Mouse (Mus musculus): Measurements from ENCODE around the gene Rnf185. TPM values are rescaled to one million over a fixed set of nuclear protein-coding genes. Genes with fewer than 3 reads are reported as not detected.

The Rnf185 gene
- polyA plus RNA-seq, 1 experiment from 2014 or later, result 26.3 TPM

- Histone ChIP-seq H3K27ac (ENCODE audit: poor library complexity, severe bottlenecking) (no peak overlapping the region), H3K27me3 (replicated peaks) (no peaks in the 10 kb centered on the region), H3K4me2 (no peak overlapping the region), H3K9me3 (replicated peaks) (no peaks in the 10 kb centered on the region), H3K9ac (no peak overlapping the region), H3K36me3 (peaks cover 11% of the 10 kb centered on the region; the same call in 1 of the 2 replicates), H3K4me3 (no peak overlapping the region), H3K4me1 (replicated peaks) (peaks cover 21% of the 10 kb centered on the region)
- WGBS, result 72% methylated on average over 3 of the region's 3 CpGs
- ATAC-seq (ENCODE audit: insufficient number of reproducible peaks, low FRiP score), result no peak
Observed at GRCm38 (mm10) chr11:3396091-3396490, 56.1 kb downstream of the Rnf185 start.

DNA sequence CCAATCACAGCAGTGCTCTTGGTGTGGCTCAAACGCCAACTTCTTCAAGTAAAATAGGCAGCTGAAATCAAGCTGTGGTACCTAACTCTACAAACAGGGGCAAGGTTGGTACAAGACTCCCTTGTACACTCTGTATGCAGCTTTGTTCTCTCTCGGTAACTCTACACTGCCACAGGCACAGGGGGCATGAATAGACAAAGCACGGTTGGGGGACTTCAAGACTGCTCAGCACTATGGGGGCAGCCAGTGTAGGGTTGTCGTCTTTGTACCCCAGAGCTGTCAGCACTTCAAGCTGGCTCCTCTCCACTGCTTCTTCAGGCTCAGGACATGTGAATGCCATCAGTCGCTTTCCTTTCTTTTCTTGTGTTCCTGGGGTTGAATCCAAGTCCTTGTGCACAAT lies 57.6 kb downstream of the Rnf185 start:
- H3K4me3 ChIP-seq, result no peak overlapping the region
- no peaks in the 10 kb centered on the region for H3K27me3 ChIP-seq (replicated peaks)
- H3K4me2 ChIP-seq, result no peak overlapping the region
- H3K27ac ChIP-seq (ENCODE audit: poor library complexity, severe bottlenecking), result no peak overlapping the region
- H3K9me3 ChIP-seq (replicated peaks), result no peaks in the 10 kb centered on the region
- H3K4me1 ChIP-seq (replicated peaks), result peaks cover 21% of the 10 kb centered on the region
- 57% methylated on average over 5 of the region's 5 CpGs for WGBS
- no peak overlapping the region for H3K9ac ChIP-seq
- H3K36me3 ChIP-seq, result peaks cover 11% of the 10 kb centered on the region
- no peak for ATAC-seq (ENCODE audit: insufficient number of reproducible peaks, low FRiP score)

DNA sequence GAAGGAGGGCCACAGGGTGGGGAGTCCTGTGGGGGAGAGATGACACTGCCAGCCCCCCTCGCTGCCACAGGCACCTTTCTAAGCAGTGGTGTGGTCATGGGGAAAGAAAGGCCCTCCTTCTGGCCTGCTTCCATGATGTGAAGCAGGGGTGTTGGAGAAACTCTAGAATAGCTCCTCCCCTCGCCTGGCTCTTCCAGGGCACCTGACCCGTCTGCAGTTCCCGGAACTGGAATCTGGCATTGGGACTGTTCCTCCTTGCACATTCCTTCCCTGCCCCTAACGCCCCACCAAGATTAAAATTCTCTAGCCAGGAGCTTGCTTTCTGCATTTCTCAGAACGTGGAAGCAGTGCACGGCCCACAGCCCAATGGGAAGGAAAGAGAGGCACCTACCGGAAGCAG lies 59.6 kb downstream of the Rnf185 start:
- Histone ChIP-seq H3K9me3 (replicated peaks) (no peaks in the 10 kb centered on the region), H3K4me2 (no peak overlapping the region), H3K9ac (no peak overlapping the region), H3K4me3 (no peak overlapping the region), H3K36me3 (peaks cover 26% of the 10 kb centered on the region), H3K27ac (ENCODE audit: poor library complexity, severe bottlenecking) (no peak overlapping the region; the same call in 1 of the 2 replicates), H3K27me3 (replicated peaks) (no peaks in the 10 kb centered on the region), H3K4me1 (replicated peaks) (peaks cover 21% of the 10 kb centered on the region)
- no peak for ATAC-seq (ENCODE audit: insufficient number of reproducible peaks, low FRiP score)
- 68% methylated on average over 8 of the region's 8 CpGs for WGBS

GRCm38 (mm10) chr11:3390789-3391188 lies 61.4 kb downstream of the Rnf185 start:
- Histone ChIP-seq H3K9ac (no peak overlapping the region), H3K9me3 (replicated peaks) (no peaks in the 10 kb centered on the region), H3K4me2 (no peak overlapping the region), H3K27ac (ENCODE audit: poor library complexity, severe bottlenecking) (no peak overlapping the region), H3K4me1 (replicated peaks) (peaks cover 32% of the 10 kb centered on the region), H3K27me3 (replicated peaks) (no peaks in the 10 kb centered on the region), H3K36me3 (peaks cover 20% of the 10 kb centered on the region), H3K4me3 (no peak overlapping the region)
- WGBS, result 80% methylated on average over 5 of the region's 5 CpGs
- ATAC-seq (ENCODE audit: insufficient number of reproducible peaks, low FRiP score), result no peak

DNA sequence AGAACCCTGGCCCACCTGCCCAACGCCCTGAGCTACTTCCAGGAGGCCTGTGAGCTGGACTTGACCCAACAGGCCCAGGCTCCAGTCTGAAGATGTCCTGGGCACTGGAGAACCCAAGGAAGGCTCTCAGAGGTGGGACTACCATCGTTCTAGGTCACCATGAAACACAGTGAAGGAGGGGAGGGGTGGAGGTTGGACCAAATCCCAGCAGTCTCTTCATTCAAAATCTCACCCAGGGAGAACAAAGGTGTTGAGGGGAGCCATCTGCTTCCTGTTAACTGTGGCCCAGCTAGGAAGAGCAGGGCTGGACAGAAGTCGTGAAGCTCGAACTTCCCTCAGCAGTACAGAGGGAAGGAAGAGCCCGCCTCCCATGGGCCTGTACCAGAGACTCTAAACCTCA lies 62.2 kb downstream of the Rnf185 start:
- Histone ChIP-seq H3K9ac (no peak overlapping the region), H3K9me3 (replicated peaks) (no peaks in the 10 kb centered on the region), H3K4me1 (replicated peaks) (peaks cover 32% of the 10 kb centered on the region), H3K36me3 (peaks cover 15% of the 10 kb centered on the region), H3K4me2 (no peak overlapping the region), H3K27ac (ENCODE audit: poor library complexity, severe bottlenecking) (no peak overlapping the region), H3K4me3 (no peak overlapping the region), H3K27me3 (replicated peaks) (no peaks in the 10 kb centered on the region)
- 63% methylated on average over 5 of the region's 5 CpGs for WGBS
- ATAC-seq (ENCODE audit: insufficient number of reproducible peaks, low FRiP score), result no peak

GRCm38 (mm10) chr11:3387482-3388196 lies 64.5 kb downstream of the Rnf185 start:
- no peak overlapping the region for H3K4me3 ChIP-seq
- H3K4me1 ChIP-seq (replicated peaks), result peaks cover 21% of the 10 kb centered on the region
- no peaks in the 10 kb centered on the region for H3K27me3 ChIP-seq (replicated peaks)
- 0 out of 2 replicates have a peak, but pooled peaks cover 5% of the 10 kb centered on the region for H3K9me3 ChIP-seq (replicated peaks)
- H3K36me3 ChIP-seq, result peaks cover 28% of the 10 kb centered on the region
- no peak overlapping the region for H3K9ac ChIP-seq
- no peak overlapping the region for H3K4me2 ChIP-seq
- no peak for ATAC-seq (ENCODE audit: insufficient number of reproducible peaks, low FRiP score)
- 78% methylated on average over 6 of the region's 6 CpGs for WGBS
- H3K27ac ChIP-seq (ENCODE audit: poor library complexity, severe bottlenecking), result peak overlapping the region; percentile 7; the same call in 1 of the 2 replicates

DNA sequence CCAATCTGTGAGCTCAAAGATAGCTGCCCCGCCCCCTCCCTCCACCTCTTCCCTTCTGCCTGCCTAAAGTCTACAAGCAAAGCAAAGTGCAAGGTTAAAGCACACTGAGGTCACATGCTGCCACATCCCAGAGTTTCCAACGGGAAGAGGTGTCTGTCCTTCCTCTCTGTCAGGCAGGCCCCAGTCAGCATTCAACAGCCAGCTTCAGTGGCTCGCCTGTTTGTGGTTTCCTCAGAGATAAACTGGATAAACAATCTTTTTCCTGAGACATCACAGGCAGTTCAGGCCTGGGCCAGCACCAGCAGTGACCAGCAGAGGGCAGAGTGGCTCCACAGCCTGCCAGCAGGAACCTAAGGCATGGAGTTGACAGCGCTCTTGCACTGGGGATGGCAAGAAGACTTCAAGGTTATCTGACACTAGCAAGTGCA lies 65.2 kb downstream of the Rnf185 start:
- Histone ChIP-seq H3K4me3 (no peak overlapping the region), H3K4me1 (replicated peaks) (peaks cover 14% of the 10 kb centered on the region), H3K27ac (ENCODE audit: poor library complexity, severe bottlenecking) (peak overlapping the region; percentile 27; the same call in 1 of the 2 replicates), H3K9me3 (replicated peaks) (peaks cover 5% of the 10 kb centered on the region; the same call in 1 of the 2 replicates), H3K9ac (no peak overlapping the region), H3K27me3 (replicated peaks) (no peaks in the 10 kb centered on the region), H3K36me3 (peaks cover 29% of the 10 kb centered on the region), H3K4me2 (no peak overlapping the region)
- peak; percentile 86 for ATAC-seq (ENCODE audit: insufficient number of reproducible peaks, low FRiP score)
- WGBS, result 6% methylated on average over 4 of the region's 4 CpGs

GRCm38 (mm10) chr11:3382602-3383594 lies 69.3 kb downstream of the Rnf185 start:
- no peak overlapping the region for H3K4me3 ChIP-seq
- 74% methylated on average over 5 of the region's 5 CpGs for WGBS
- no peak for ATAC-seq (ENCODE audit: insufficient number of reproducible peaks, low FRiP score)

GRCm38 (mm10) chr11:3381148-3381814 lies 70.9 kb downstream of the Rnf185 start:
- no peak for ATAC-seq (ENCODE audit: insufficient number of reproducible peaks, low FRiP score)

More at GRCm38 (mm10) chr11:3382602-3383594, 69.3 kb downstream of the Rnf185 start:
- H3K4me1 ChIP-seq (replicated peaks), result peaks cover 26% of the 10 kb centered on the region
- no peak overlapping the region for H3K27ac ChIP-seq (ENCODE audit: poor library complexity, severe bottlenecking)
- H3K9me3 ChIP-seq (replicated peaks), result peaks cover 5% of the 10 kb centered on the region; the same call in 1 of the 2 replicates
- peaks cover 20% of the 10 kb centered on the region for H3K36me3 ChIP-seq
- no peaks in the 10 kb centered on the region for H3K27me3 ChIP-seq (replicated peaks)
- H3K9ac ChIP-seq, result no peak overlapping the region
- H3K4me2 ChIP-seq, result no peak overlapping the region

DNA sequence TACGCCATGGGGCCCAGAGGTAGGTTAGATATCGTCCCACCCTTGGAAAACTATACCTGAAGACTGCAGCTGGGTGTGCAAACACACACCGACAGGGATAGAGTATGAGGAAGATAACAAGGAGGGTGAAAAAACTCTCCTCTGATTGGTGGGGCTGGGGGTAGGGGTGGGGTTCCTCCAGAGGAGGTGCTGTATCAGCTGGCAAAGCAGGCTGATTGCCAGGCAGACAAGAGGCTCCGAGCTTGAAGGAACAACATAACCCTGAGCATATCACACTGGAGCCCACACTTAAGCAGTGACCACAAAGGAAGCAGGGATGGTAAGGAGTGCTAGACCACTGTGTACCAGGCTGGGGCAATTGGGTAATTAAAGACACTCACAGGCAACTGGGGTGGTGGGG lies 72.7 kb downstream of the Rnf185 start:
- no peak overlapping the region for H3K4me3 ChIP-seq
- H3K27me3 ChIP-seq (replicated peaks), result no peaks in the 10 kb centered on the region
- H3K27ac ChIP-seq (ENCODE audit: poor library complexity, severe bottlenecking), result no peak overlapping the region
- H3K36me3 ChIP-seq, result peaks cover 18% of the 10 kb centered on the region
- no peak overlapping the region for H3K9ac ChIP-seq
- WGBS, result 58% methylated on average over 4 of the region's 4 CpGs
- ATAC-seq (ENCODE audit: insufficient number of reproducible peaks, low FRiP score), result no peak
- no peak overlapping the region for H3K4me2 ChIP-seq
- peaks cover 33% of the 10 kb centered on the region for H3K4me1 ChIP-seq (replicated peaks)
- H3K9me3 ChIP-seq (replicated peaks), result peaks cover 5% of the 10 kb centered on the region; the same call in 1 of the 2 replicates

More at GRCm38 (mm10) chr11:3381148-3381814, 70.9 kb downstream of the Rnf185 start:
- Histone ChIP-seq H3K9me3 (replicated peaks) (peaks cover 5% of the 10 kb centered on the region; the same call in 1 of the 2 replicates), H3K27me3 (replicated peaks) (no peaks in the 10 kb centered on the region), H3K9ac (no peak overlapping the region), H3K4me3 (no peak overlapping the region), H3K27ac (ENCODE audit: poor library complexity, severe bottlenecking) (no peak overlapping the region), H3K4me2 (no peak overlapping the region), H3K4me1 (replicated peaks) (peaks cover 17% of the 10 kb centered on the region), H3K36me3 (peaks cover 18% of the 10 kb centered on the region)
- WGBS, result 72% methylated on average over 6 of the region's 6 CpGs
